ENCODE assay signal across 10 mouse cellular contexts in genomic region chr11:62643681-62644363, GRCm38 (mm10). TPM values are rescaled to one million over a fixed set of nuclear protein-coding genes. Genes with fewer than 3 reads are reported as not detected.
DNase-seq lines count a peak whose midpoint lies in the region; ATAC-seq and TF ChIP-seq lines count a peak whose summit lies in the region.
"Had no signal": no experiment of that assay in that cellular context is flagged by ENCODE, and none has a peak within 500 bp of the region (broad histone marks: within the 10 kb centered on the region; RNA-seq: fewer than 3 reads in every experiment).

No protein-coding gene starts in this region.

- no peak for ATAC-seq in embryonic facial prominence, embryonic 15.5 days (ENCODE audit: insufficient number of reproducible peaks, low FRiP score, low TSS enrichment, low read depth)

- peak; percentile 92 for DNase-seq in heart, adult 11 months
- no peak for DNase-seq in heart, postnatal 25 days (ENCODE audit: low spot score)
- no peak for DNase-seq in left cerebral cortex, adult 2 months (ENCODE audit: extremely low spot score in 1 of 2, low spot score in 2 of 2)
- DNase-seq in left cerebral cortex, postnatal 25 days (ENCODE audit: low spot score in 2 of 2), result no peak
- peak; percentile 37 to 56 for DNase-seq in natural killer cell, adult 2 months (ENCODE audit: low spot score in 2 of 2)
- no peak for DNase-seq in ovary, postnatal 10 days (ENCODE audit: low spot score)
- DNase-seq: right cerebral cortex, adult 18-20 months had no signal

- H3K9me3 ChIP-seq in embryonic facial prominence, embryonic 15.5 days (replicated peaks), result no peaks in the 10 kb centered on the region
- H3K9me3 ChIP-seq: liver, embryonic 15.5 days had no signal

- intact Hi-C loops in heart, postnatal 25 days (cut with DNase I), result no loop called here
- intact Hi-C loops in left cerebral cortex, adult 2 months (cut with DNase I), result no loop called here
- intact Hi-C loops in left cerebral cortex, postnatal 25 days (cut with DNase I), result no loop called here

- WGBS in embryonic facial prominence, embryonic 15.5 days, result 78% methylated on average over 10 of the region's 10 CpGs

- H3K4me1 ChIP-seq in embryonic facial prominence, embryonic 15.5 days, result peaks cover 67% of the 10 kb centered on the region

- no peaks in the 10 kb centered on the region for H3K27me3 ChIP-seq in embryonic facial prominence, embryonic 15.5 days
- H3K27me3 ChIP-seq: CH12.LX had no signal

- peak overlapping the region; percentile 38 for H3K27ac ChIP-seq in left cerebral cortex, adult 2 months
- H3K27ac ChIP-seq in embryonic facial prominence, embryonic 15.5 days (replicated peaks), result peak overlapping the region; percentile 40
- H3K27ac ChIP-seq: liver, embryonic 15.5 days had no signal

- H3K4me3 ChIP-seq in left cerebral cortex, adult 2 months, result no peak overlapping the region
- H3K4me3 ChIP-seq in embryonic facial prominence, embryonic 15.5 days (replicated peaks), result no peak overlapping the region
- H3K4me3 ChIP-seq: liver, embryonic 15.5 days had no signal

- H3K36me3 ChIP-seq in embryonic facial prominence, embryonic 15.5 days, result no peaks in the 10 kb centered on the region
- H3K36me3 ChIP-seq: liver, embryonic 15.5 days had no signal

- TF ChIP-seq CTCF in left cerebral cortex, adult 2 months (IDR thresholded peaks at IDR 0.05), result no peak

- no peak overlapping the region for H3K4me2 ChIP-seq in embryonic facial prominence, embryonic 15.5 days (replicated peaks)
- H3K4me2 ChIP-seq: liver, embryonic 15.5 days had no signal

- no peak overlapping the region for H3K9ac ChIP-seq in embryonic facial prominence, embryonic 15.5 days
- H3K9ac ChIP-seq: liver, embryonic 15.5 days had no signal

RNA-seq across cellular contexts. Expression of gene Lrrc75a, which starts 4.5 kb away (rescaled TPM):
- 1 to 10 TPM; 4.9 to 6.4 TPM for total RNA-seq in heart, postnatal 25 days (2021)
- total RNA-seq in left cerebral cortex, adult 2 months (2021), result 10 to 100 TPM; 20.0 to 24.9 TPM
- 10 to 100 TPM; 18.0 to 20.0 TPM for total RNA-seq in left cerebral cortex, postnatal 25 days (2021)
- polyA plus RNA-seq in embryonic facial prominence, embryonic 15.5 days (2015; fragmentation: Nextera tagmentation; extraction: Ambion mirVana), result 16.2 and 16.3 TPM in 2 replicates

RNA-seq across cellular contexts. Expression of gene Mmgt2, which starts 4.6 kb away (rescaled TPM):
- total RNA-seq in heart, postnatal 25 days (2021), result 1 to 10 TPM; 6.9 to 7.0 TPM
- total RNA-seq in left cerebral cortex, adult 2 months (2021), result 10 to 100 TPM; 21.5 to 28.4 TPM
- 10 to 100 TPM; 18.4 to 20.2 TPM for total RNA-seq in left cerebral cortex, postnatal 25 days (2021)
- polyA plus RNA-seq in embryonic facial prominence, embryonic 15.5 days (2015; fragmentation: Nextera tagmentation; extraction: Ambion mirVana), result 51.4 and 52.4 TPM in 2 replicates

Comparison
In these comparisons a context has a peak if more than half of its experiments do, and no peak if none do; other contexts are left out.
1. DNase-seq: peak in heart, adult 11 months (single experiment) and natural killer cell, adult 2 months (2 of 2); none in heart, postnatal 25 days (single experiment), left cerebral cortex, adult 2 months (0 of 2), left cerebral cortex, postnatal 25 days (0 of 2) and ovary, postnatal 10 days (single experiment).